Mouse (Mus musculus) layer of hippocampus, adult 9-10 months (tissue): ENCODE measurements around the gene Hdgf.
"Not testable (repeated sequence)": the region's sequence is repeated elsewhere in the genome, so short reads cannot be mapped to it uniquely, and the experiment has no call there.

Experiments used
- DNase-seq: peaks from one replicate; pipeline ENCODE4 v3.0.0; 2022; ENCODE audit warnings: low spot score

Gene Hdgf

DNA sequence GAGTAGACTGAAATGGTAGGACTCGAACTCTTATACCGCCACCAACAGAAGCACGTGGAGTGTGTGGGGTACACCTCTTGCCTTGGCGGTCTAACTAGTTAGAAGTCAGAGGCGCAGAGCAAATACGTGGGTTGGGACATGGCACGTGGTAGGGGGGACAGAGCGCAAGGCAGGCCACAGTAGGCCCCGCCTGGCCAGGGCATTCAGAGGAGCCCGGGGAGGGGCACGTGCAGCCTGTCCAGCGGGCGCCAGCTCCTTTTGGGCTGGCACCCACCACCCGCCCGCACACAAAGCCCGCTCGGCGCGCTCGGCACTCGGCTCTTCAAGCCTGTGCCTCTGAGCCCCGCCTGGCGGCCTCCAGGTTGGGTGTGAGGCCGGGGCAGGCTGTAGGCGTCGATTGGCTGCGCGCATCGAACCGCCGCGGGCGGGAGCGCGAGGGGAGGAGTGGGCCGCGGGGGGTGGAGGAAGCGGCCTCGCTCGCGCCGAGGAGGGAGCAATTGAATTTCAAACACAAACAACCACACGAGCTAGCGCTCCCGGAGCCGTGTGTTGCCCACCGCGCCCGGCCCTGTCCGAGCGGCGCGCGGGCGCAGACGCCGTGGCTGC lies at the start of gene Hdgf:
TSS of gene Hdgf (plus strand) at position 442 of the 606 bp plus-strand sequence.
- DNase-seq, result peak; percentile 84

GRCm38 (mm10) chr3:87857666-87858065 lies 48.5 kb upstream of the Hdgf start:
- DNase-seq, result no peak

- peak; percentile 45 for DNase-seq
Measured at GRCm38 (mm10) chr3:87859813-87860212, 46.3 kb upstream of the Hdgf start.

GRCm38 (mm10) chr3:87864111-87864510 lies 42.0 kb upstream of the Hdgf start:
- DNase-seq, result not testable (repeated sequence)

GRCm38 (mm10) chr3:87877730-87878129 lies 28.4 kb upstream of the Hdgf start:
- no peak for DNase-seq

- DNase-seq, result no peak
Measured at GRCm38 (mm10) chr3:87884291-87884690, 21.8 kb upstream of the Hdgf start.

DNA sequence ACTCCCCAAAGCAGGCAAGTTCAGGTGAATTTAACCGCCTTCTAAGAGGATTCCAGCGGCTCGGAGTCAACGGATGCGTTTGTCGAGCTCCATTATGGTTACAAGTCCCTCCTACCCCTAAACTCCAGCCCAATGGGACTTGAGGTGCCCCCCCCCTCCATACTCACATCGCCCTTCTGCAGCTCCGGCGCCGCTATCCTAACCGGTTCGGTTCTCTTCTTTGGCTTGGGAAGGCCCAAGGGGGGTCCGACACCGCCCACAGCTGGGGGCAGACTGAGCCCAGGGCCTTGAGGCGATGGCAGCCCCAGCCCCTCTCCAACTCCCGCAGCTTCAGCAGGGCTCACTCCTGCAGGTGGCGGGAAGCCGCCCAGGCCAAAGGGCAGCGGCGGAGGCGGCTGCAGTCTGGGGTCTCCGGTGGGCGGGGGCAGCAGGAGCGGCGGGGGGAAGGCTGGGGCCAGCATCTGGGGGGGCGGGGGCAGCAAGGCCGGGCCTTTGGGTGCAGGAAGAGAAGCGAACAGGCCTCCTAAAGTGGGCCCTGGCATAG lies 21.3 kb upstream of the Hdgf start:
- DNase-seq, result no peak

DNA sequence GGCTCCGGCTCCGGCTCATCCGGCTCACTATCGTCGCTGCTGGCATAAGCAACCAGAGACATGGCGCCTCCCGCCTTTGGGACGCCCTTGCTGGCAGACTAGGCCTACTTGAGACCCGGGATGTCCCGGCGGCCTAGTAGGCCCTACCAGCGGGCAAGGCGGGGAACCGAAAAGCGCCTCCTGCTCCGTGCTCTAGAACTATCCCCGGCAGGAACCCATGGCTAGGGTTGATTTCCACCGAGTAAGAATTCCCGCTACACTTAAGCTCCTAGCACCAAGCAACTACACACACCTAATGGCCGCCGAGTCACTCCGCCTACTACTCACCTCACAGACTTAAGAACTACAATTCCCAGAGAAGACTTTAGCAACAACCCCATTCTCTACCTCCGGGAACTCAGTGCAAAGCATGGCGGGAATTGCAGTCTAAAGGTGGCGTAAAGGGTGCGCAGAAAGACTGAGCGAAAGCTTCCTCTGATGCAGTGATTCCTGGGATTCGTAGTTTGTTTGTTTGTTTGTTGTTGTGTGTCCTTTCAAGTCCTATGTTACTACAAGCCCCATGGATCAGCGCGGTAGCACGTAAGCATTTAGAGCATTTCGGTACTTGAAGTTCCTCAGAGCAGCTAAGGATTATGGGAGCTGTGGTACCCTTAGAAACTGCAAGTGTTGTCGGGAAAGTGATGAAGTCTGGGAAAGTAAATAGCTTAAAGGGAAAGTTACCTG lies 20.7 kb upstream of the Hdgf start, which contains the start of gene Prcc:
TSS of gene Prcc (minus strand) at position 328 of the 723 bp plus-strand sequence.
- peak; percentile 98 for DNase-seq

GRCm38 (mm10) chr3:87886004-87886365 lies 20.1 kb upstream of the Hdgf start:
- DNase-seq, result no peak

GRCm38 (mm10) chr3:87886416-87886815 lies 19.7 kb upstream of the Hdgf start:
- no peak for DNase-seq

DNA sequence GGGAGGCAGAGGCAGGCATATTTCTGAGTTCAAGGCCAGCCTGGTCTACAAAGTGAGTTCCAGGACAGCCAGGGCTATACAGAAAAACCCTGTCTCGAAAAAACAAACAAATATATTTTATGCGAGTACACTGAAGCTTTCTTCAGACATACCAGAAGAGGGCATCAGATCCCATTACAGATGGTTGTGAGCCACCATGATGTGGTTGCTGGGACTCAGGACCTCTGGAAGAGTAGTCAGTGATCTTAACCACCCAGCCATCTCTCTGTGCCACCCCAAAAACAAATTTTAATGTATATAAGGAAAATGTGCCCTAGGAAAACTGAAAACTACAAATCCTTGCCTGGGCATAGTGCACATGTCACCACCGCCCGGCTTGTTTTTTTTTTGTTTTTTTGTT lies 18.7 kb upstream of the Hdgf start:
- DNase-seq, result not testable (repeated sequence)

GRCm38 (mm10) chr3:87891481-87891880 lies 14.6 kb upstream of the Hdgf start:
- no peak for DNase-seq

GRCm38 (mm10) chr3:87893367-87893905 lies 12.7 kb upstream of the Hdgf start:
- DNase-seq, result no peak

GRCm38 (mm10) chr3:87899266-87899665 lies 6.9 kb upstream of the Hdgf start:
- no peak for DNase-seq

DNA sequence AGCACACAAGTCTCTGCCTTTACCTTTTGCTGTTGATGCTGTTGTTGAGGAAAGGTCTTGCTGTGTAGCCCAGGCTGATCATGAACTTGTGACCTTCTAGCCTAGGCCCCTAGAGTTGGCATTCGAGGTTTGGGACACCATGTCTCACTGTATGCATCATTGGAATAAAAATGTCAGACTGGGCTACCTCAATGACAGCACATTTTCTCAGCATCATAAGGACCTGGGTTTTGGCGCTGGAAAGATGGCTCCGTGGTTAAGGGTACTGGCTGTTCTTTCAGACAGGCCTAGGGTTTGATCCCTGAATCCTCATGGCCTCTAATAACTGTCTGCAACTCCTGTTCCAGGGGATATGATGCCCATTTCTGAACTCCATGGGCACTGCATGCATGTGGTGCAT lies 6.3 kb upstream of the Hdgf start:
- DNase-seq, result no peak

- DNase-seq, result no peak
Measured at GRCm38 (mm10) chr3:87901036-87901624, 5.0 kb upstream of the Hdgf start.

DNA sequence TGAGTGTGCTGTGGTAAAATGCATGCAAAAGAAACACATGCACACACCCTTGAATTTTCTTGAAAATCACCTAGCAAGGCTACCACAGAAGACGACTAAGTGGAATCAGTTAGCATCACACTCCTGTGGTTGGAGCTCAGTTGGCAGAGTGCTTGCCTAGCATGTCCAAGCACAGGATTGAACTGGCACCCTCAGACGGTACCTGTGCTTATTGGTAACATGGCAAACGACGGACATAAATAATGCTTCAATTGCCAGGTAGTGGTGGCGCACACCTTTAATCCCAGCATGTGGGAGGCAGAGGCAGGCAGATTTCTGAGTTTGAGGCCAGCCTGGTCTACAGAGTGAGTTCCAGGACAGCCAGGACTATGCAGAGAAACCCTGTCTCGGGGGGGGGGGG lies 4.2 kb upstream of the Hdgf start:
- not testable (repeated sequence) for DNase-seq

GRCm38 (mm10) chr3:87903821-87904220 lies 2.3 kb upstream of the Hdgf start:
- DNase-seq, result no peak

GRCm38 (mm10) chr3:87906601-87906980 lies 470 bp downstream of the Hdgf start:
- no peak for DNase-seq

DNA sequence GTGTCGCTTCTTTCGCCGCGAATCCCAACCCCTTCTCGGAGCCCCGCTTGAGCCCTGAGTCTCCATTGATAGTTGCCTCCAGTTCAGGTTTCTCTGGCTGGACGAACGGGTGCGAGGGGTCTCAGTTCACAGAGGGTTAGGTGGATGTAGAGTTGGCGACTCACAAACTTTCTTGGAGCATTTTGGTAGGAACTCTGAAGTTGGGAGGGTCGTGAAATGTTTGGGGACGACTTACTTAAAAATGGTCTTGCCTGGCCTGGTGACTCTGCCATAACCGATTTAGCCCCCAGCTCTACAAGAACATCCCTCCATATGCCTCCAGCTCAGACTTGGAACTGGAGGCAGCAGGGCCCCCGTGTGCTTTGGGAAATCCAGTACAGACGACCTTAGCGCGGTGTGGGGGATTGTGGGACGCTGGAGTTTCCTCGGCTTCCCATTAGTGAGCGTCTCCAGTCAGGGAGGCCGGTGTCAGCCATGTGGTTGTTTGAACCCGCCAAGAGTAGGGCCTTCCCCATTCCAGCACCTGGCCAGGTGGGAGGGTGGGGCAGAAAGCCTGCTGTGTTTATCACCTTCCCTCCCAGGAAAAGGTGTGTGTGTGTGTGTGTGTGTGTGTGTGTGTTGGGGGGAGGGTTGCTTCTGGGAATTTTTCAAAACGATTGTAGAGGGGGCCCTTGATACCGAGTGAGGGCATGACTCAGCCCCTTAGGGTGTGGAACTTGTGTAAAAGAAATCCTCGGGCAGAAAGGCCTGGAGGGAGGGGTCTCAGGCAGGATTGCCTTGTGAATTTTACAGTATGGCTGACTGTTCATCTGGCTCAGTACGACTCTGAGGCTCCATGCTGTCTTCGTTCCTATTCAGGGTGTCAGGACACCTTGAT lies 1.1 kb downstream of the Hdgf start:
- no peak for DNase-seq

DNA sequence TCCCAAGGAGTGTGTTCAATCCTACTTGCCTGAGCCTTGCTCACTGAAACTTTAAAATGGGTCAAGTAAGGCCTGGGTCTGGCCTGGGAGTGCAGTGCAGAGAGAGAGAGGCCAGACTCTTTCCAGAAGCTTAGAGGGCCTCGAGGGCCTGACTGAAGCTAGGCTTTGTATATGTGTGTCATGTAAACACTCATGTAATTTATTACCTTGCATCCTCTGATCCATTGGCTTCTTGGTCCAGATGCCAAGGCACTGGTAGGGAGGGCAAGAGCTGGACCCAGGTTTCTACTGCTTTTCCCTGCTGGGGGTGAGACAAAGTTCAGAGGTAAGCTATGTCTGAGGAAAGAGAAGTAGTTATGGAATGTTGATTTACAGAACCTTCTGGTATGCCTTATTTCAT lies 1.8 kb downstream of the Hdgf start:
- no peak for DNase-seq

DNA sequence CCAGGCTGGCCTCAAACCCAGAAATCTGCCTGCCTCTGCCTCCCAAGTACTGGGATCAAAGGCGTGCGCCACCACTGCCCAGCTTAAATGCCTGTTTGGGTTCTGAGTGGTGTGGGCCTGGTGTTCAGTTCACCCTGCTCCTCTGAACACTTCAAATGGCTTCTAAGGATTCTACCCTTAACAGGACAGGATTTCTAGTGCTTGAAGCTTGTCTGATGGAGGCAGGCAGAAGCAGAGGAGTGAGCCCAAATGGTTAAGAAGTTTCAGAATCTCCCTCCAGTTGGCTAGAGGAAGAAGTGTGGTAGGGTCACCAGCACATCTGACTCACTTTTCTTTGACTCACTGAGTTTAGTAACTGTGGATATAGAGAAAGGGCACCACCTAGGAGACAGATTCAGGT lies 3.3 kb downstream of the Hdgf start:
- no peak for DNase-seq
